Mouse (Mus musculus) small intestine, adult 2 months (tissue): ENCODE measurements around the gene Bhlhe23.

Source experiments
- CTCF ChIP-seq: fragments of 200-500 bp; IDR thresholded peaks from 2 replicates; pipeline ENCODE4 v1.5.1; 2012; ENCODE audit warnings: low read depth, mild to moderate bottlenecking, control low read depth, inconsistent platforms, low read length, moderate library complexity, mixed read lengths; ENCODE audit not compliant: insufficient replicate concordance, insufficient read length; ENCODE audit errors: extremely low read depth
- POLR2A ChIP-seq: fragments of 200-500 bp; IDR thresholded peaks from 2 replicates; pipeline ENCODE4 v1.6.1; 2012; ENCODE audit warnings: low read depth, mild to moderate bottlenecking, control low read depth, inconsistent platforms, low read length, moderate library complexity

DNA sequence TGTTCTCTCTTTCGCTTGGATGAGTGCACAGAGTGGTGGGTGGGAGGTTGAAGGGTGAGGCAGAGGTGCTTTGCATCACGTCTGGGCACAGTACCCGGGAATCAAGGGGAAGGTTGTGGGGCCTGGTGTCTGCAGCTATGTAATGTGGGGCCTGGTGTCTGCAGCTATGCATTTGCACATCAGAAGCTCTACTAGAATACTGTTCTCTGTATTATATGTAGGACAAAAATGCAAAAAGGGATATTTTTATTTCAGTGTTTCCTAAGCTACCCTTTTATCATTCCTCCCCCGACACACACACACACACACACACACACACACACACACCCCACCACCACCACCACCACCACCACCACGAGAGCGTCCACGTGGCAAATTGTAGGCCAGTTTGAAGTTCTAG lies 41.5 kb downstream of the Bhlhe23 start:
- TF ChIP-seq CTCF (no peak), POLR2A (no peak)
